Mouse (Mus musculus) kidney, postnatal 14 days (tissue): Measurements from ENCODE around the gene Arid4a.
"Not testable (repeated sequence)": the region's sequence is repeated elsewhere in the genome, so short reads cannot be mapped to it uniquely, and the experiment has no call there.

ENCODE experiments used
- DNase-seq: peaks from one replicate; pipeline ENCODE4 v3.0.0; 2022; ENCODE audit warnings: mixed read lengths

Gene Arid4a

GRCm38 (mm10) chr12:71016503-71017241, 882 bp downstream of the Arid4a start:
- DNase-seq = peak; percentile 72

- DNase-seq = no peak
Measured at GRCm38 (mm10) chr12:71017242-71017571, 1.4 kb downstream of the Arid4a start.

- DNase-seq = no peak
Measured at GRCm38 (mm10) chr12:71017827-71018226, 2.0 kb downstream of the Arid4a start.

GRCm38 (mm10) chr12:71019211-71019610, 3.4 kb downstream of the Arid4a start:
- DNase-seq = no peak

- no peak for DNase-seq
Measured at GRCm38 (mm10) chr12:71024411-71024810, 8.6 kb downstream of the Arid4a start.

- not testable (repeated sequence) for DNase-seq
Measured at GRCm38 (mm10) chr12:71028265-71028664, 12.5 kb downstream of the Arid4a start.

- no peak for DNase-seq
Measured at GRCm38 (mm10) chr12:71030260-71030659, 14.5 kb downstream of the Arid4a start.

- DNase-seq = no peak
Measured at GRCm38 (mm10) chr12:71030722-71031121, 14.9 kb downstream of the Arid4a start.

- DNase-seq = no peak
Measured at GRCm38 (mm10) chr12:71035826-71036225, 20.0 kb downstream of the Arid4a start.

- no peak for DNase-seq
Measured at GRCm38 (mm10) chr12:71036729-71037404, 21.1 kb downstream of the Arid4a start.

GRCm38 (mm10) chr12:71040462-71040861, 24.7 kb downstream of the Arid4a start:
- peak; percentile 64 for DNase-seq

GRCm38 (mm10) chr12:71042451-71042850, 26.7 kb downstream of the Arid4a start:
- DNase-seq = no peak

- peak; percentile 39 for DNase-seq
Measured at GRCm38 (mm10) chr12:71043571-71043970, 27.8 kb downstream of the Arid4a start.

GRCm38 (mm10) chr12:71044488-71044887, 28.7 kb downstream of the Arid4a start:
- DNase-seq = peak; percentile 69

- DNase-seq = no peak
Measured at GRCm38 (mm10) chr12:71046501-71046900, 30.7 kb downstream of the Arid4a start.

- no peak for DNase-seq
Measured at GRCm38 (mm10) chr12:71047473-71048078, 31.8 kb downstream of the Arid4a start.

GRCm38 (mm10) chr12:71048117-71048516, 32.3 kb downstream of the Arid4a start:
- DNase-seq = peak; percentile 96

- DNase-seq = no peak
Measured at GRCm38 (mm10) chr12:71048561-71048960, 32.8 kb downstream of the Arid4a start.

- no peak for DNase-seq
Measured at GRCm38 (mm10) chr12:71049596-71050265, 33.9 kb downstream of the Arid4a start.

GRCm38 (mm10) chr12:71051079-71051478, 35.3 kb downstream of the Arid4a start:
- DNase-seq = peak; percentile 54

- no peak for DNase-seq
Measured at GRCm38 (mm10) chr12:71052341-71052995, 36.7 kb downstream of the Arid4a start.

GRCm38 (mm10) chr12:71053031-71053430, 37.2 kb downstream of the Arid4a start:
- peak; percentile 31 for DNase-seq

GRCm38 (mm10) chr12:71053486-71053885, 37.7 kb downstream of the Arid4a start:
- DNase-seq = no peak
